Mouse (Mus musculus): Measurements from ENCODE around the gene Vps50. TPM values are rescaled to one million over a fixed set of nuclear protein-coding genes. Genes with fewer than 3 reads are reported as not detected.

The Vps50 gene
- polyA plus RNA-seq (2015; fragmentation: Nextera tagmentation; extraction: Ambion mirVana): 47.7 and 52.6 TPM in 2 replicates

- Histone ChIP-seq H3K9me3 (no peaks in the 10 kb centered on the region), H3K4me3 (replicated peaks) (peak within 1 kb of the TSS; percentile 89), H3K36me3 (no peaks in the 10 kb centered on the region), H3K27ac (0 out of 2 replicates have a peak within 1 kb of the TSS, but pooled peaks have one; percentile 14), H3K9ac (replicated peaks) (peak within 1 kb of the TSS; percentile 80), H3K4me1 (replicated peaks) (peaks cover 13% of the 10 kb centered on the region), H3K27me3 (no peaks in the 10 kb centered on the region), H3K4me2 (replicated peaks) (peak within 1 kb of the TSS; percentile 91)
- peak; percentile 98 for ATAC-seq
- WGBS: under 1% methylated on average over 28 of the region's 28 CpGs
These were observed at the start of gene Vps50, which contains the start of gene Hepacam2 for GRCm38 (mm10) chr6:3498162-3498848. Gene Vps50, plus strand, starts transcription at chr6:3498382. Gene Hepacam2, minus strand, starts transcription at chr6:3498298.

GRCm38 (mm10) chr6:3454421-3454820, 43.8 kb upstream of the Vps50 start:
- Histone ChIP-seq H3K27ac (no peak overlapping the region), H3K9me3 (no peaks in the 10 kb centered on the region), H3K36me3 (no peaks in the 10 kb centered on the region), H3K9ac (replicated peaks) (no peak overlapping the region), H3K4me3 (replicated peaks) (no peak overlapping the region), H3K4me2 (replicated peaks) (no peak overlapping the region), H3K4me1 (replicated peaks) (no peaks in the 10 kb centered on the region), H3K27me3 (no peaks in the 10 kb centered on the region)
- ATAC-seq: no peak
- 63% methylated on average over 5 of the region's 5 CpGs for WGBS

- no peaks in the 10 kb centered on the region for H3K9me3 ChIP-seq
- no peak overlapping the region for H3K4me3 ChIP-seq (replicated peaks)
- H3K4me2 ChIP-seq (replicated peaks): no peak overlapping the region
- H3K36me3 ChIP-seq: no peaks in the 10 kb centered on the region
- H3K4me1 ChIP-seq (replicated peaks): no peaks in the 10 kb centered on the region
- no peak overlapping the region for H3K27ac ChIP-seq
- no peaks in the 10 kb centered on the region for H3K27me3 ChIP-seq
- H3K9ac ChIP-seq (replicated peaks): no peak overlapping the region
- WGBS: 70% methylated on average over 11 of the region's 11 CpGs
- peak; percentile 66 for ATAC-seq
These were observed 42.1 kb upstream of the Vps50 start for GRCm38 (mm10) chr6:3455944-3456536.

GRCm38 (mm10) chr6:3463026-3463425, 35.2 kb upstream of the Vps50 start:
- Histone ChIP-seq H3K36me3 (no peaks in the 10 kb centered on the region), H3K27me3 (no peaks in the 10 kb centered on the region), H3K4me3 (replicated peaks) (no peak overlapping the region), H3K9ac (replicated peaks) (no peak overlapping the region), H3K9me3 (no peaks in the 10 kb centered on the region), H3K4me2 (replicated peaks) (no peak overlapping the region), H3K27ac (no peak overlapping the region), H3K4me1 (replicated peaks) (0 out of 2 replicates have a peak, but pooled peaks cover 4% of the 10 kb centered on the region)
- no peak for ATAC-seq
- WGBS: 84% methylated on average over 6 of the region's 6 CpGs

GRCm38 (mm10) chr6:3463594-3463993, 34.6 kb upstream of the Vps50 start:
- no peak overlapping the region for H3K4me3 ChIP-seq (replicated peaks)
- H3K27ac ChIP-seq: no peak overlapping the region
- no peak overlapping the region for H3K9ac ChIP-seq (replicated peaks)
- H3K4me1 ChIP-seq (replicated peaks): 0 out of 2 replicates have a peak, but pooled peaks cover 4% of the 10 kb centered on the region
- no peaks in the 10 kb centered on the region for H3K27me3 ChIP-seq
- ATAC-seq: no peak
- no peaks in the 10 kb centered on the region for H3K9me3 ChIP-seq
- H3K4me2 ChIP-seq (replicated peaks): no peak overlapping the region
- 89% methylated on average over 2 of the region's 2 CpGs for WGBS
- H3K36me3 ChIP-seq: no peaks in the 10 kb centered on the region

GRCm38 (mm10) chr6:3468627-3469026, 29.6 kb upstream of the Vps50 start:
- H3K4me1 ChIP-seq (replicated peaks): 0 out of 2 replicates have a peak, but pooled peaks cover 4% of the 10 kb centered on the region
- H3K4me3 ChIP-seq (replicated peaks): no peak overlapping the region
- no peak overlapping the region for H3K9ac ChIP-seq (replicated peaks)
- no peak overlapping the region for H3K4me2 ChIP-seq (replicated peaks)
- H3K27me3 ChIP-seq: no peaks in the 10 kb centered on the region
- no peaks in the 10 kb centered on the region for H3K9me3 ChIP-seq
- ATAC-seq: no peak
- no peak overlapping the region for H3K27ac ChIP-seq
- 50% methylated on average over 1 of the region's 1 CpGs for WGBS
- no peaks in the 10 kb centered on the region for H3K36me3 ChIP-seq

- no peak overlapping the region for H3K4me2 ChIP-seq (replicated peaks)
- ATAC-seq: no peak
- WGBS: 85% methylated on average over 2 of the region's 2 CpGs
- no peak overlapping the region for H3K4me3 ChIP-seq (replicated peaks)
- no peak overlapping the region for H3K27ac ChIP-seq
- no peaks in the 10 kb centered on the region for H3K36me3 ChIP-seq
- no peaks in the 10 kb centered on the region for H3K9me3 ChIP-seq
- no peaks in the 10 kb centered on the region for H3K27me3 ChIP-seq
- 0 out of 2 replicates have a peak, but pooled peaks cover 3% of the 10 kb centered on the region for H3K4me1 ChIP-seq (replicated peaks)
- H3K9ac ChIP-seq (replicated peaks): no peak overlapping the region
These were observed 27.5 kb upstream of the Vps50 start for GRCm38 (mm10) chr6:3470706-3471105.

GRCm38 (mm10) chr6:3476299-3476698, 21.9 kb upstream of the Vps50 start:
- Histone ChIP-seq H3K4me3 (replicated peaks) (no peak overlapping the region), H3K9me3 (no peaks in the 10 kb centered on the region), H3K27ac (no peak overlapping the region), H3K4me2 (replicated peaks) (no peak overlapping the region), H3K27me3 (no peaks in the 10 kb centered on the region), H3K4me1 (replicated peaks) (peaks cover 7% of the 10 kb centered on the region; the same call in 1 of the 2 replicates), H3K36me3 (no peaks in the 10 kb centered on the region), H3K9ac (replicated peaks) (no peak overlapping the region)
- 43% methylated on average over 2 of the region's 2 CpGs for WGBS
- no peak for ATAC-seq

GRCm38 (mm10) chr6:3479853-3480252, 18.3 kb upstream of the Vps50 start:
- Histone ChIP-seq H3K4me3 (replicated peaks) (no peak overlapping the region), H3K36me3 (no peaks in the 10 kb centered on the region), H3K27me3 (no peaks in the 10 kb centered on the region), H3K27ac (no peak overlapping the region), H3K4me1 (replicated peaks) (peaks cover 7% of the 10 kb centered on the region; the same call in 1 of the 2 replicates), H3K9me3 (no peaks in the 10 kb centered on the region), H3K9ac (replicated peaks) (no peak overlapping the region), H3K4me2 (replicated peaks) (no peak overlapping the region)
- 49% methylated on average over 5 of the region's 5 CpGs for WGBS
- ATAC-seq: no peak

- no peak overlapping the region for H3K4me2 ChIP-seq (replicated peaks)
- H3K4me1 ChIP-seq (replicated peaks): peaks cover 7% of the 10 kb centered on the region; the same call in 1 of the 2 replicates
- no peak for ATAC-seq
- WGBS: 87% methylated on average over 3 of the region's 3 CpGs
- no peaks in the 10 kb centered on the region for H3K36me3 ChIP-seq
- no peaks in the 10 kb centered on the region for H3K27me3 ChIP-seq
- H3K9me3 ChIP-seq: no peaks in the 10 kb centered on the region
- no peak overlapping the region for H3K4me3 ChIP-seq (replicated peaks)
- no peak overlapping the region for H3K27ac ChIP-seq
- H3K9ac ChIP-seq (replicated peaks): no peak overlapping the region
These were observed 16.5 kb upstream of the Vps50 start for GRCm38 (mm10) chr6:3481705-3482104.

GRCm38 (mm10) chr6:3485133-3485532, 13.0 kb upstream of the Vps50 start:
- Histone ChIP-seq H3K36me3 (no peaks in the 10 kb centered on the region), H3K9ac (replicated peaks) (no peak overlapping the region), H3K9me3 (no peaks in the 10 kb centered on the region), H3K27ac (no peak overlapping the region), H3K4me2 (replicated peaks) (no peak overlapping the region), H3K4me3 (replicated peaks) (no peak overlapping the region), H3K27me3 (no peaks in the 10 kb centered on the region), H3K4me1 (replicated peaks) (0 out of 2 replicates have a peak, but pooled peaks cover under 1% of the 10 kb centered on the region)
- no peak for ATAC-seq
- WGBS: 88% methylated on average over 3 of the region's 3 CpGs

- WGBS: 93% methylated on average over 1 of the region's 1 CpGs
- Histone ChIP-seq H3K4me1 (replicated peaks) (no peaks in the 10 kb centered on the region), H3K9me3 (no peaks in the 10 kb centered on the region), H3K4me3 (replicated peaks) (no peak overlapping the region), H3K27ac (no peak overlapping the region), H3K36me3 (no peaks in the 10 kb centered on the region), H3K9ac (replicated peaks) (no peak overlapping the region), H3K4me2 (replicated peaks) (no peak overlapping the region), H3K27me3 (no peaks in the 10 kb centered on the region)
- ATAC-seq: no peak
These were observed 10.8 kb upstream of the Vps50 start for GRCm38 (mm10) chr6:3487355-3487754.

Data from midbrain, embryonic 13.5 days (tissue).